Mouse (Mus musculus) midbrain, embryonic 13.5 days (tissue): ENCODE measurements around the gene Krt73. TPM values are rescaled to one million over a fixed set of nuclear protein-coding genes. Genes with fewer than 3 reads are reported as not detected.

Experiments used
- ATAC-seq: fragments of 200-750 bp; cut with Nextera tagmentation; 2 replicates; pipeline ENCODE4 v1.8.0; 2017; ENCODE audit warnings: mild to moderate bottlenecking, moderate TSS enrichment, moderate library complexity
- H3K27ac ChIP-seq: fragments of 300-500 bp; sonication (generic); 2 replicates; pipeline ENCODE4 v1.5.1; 2015; ENCODE audit warnings: inconsistent platforms, mild to moderate bottlenecking, moderate library complexity
- H3K27me3 ChIP-seq: fragments of 300-500 bp; sonication (generic); 2 replicates; pipeline ENCODE4 v1.6.1; 2015; ENCODE audit warnings: mild to moderate bottlenecking, inconsistent platforms
- H3K36me3 ChIP-seq: fragments of 300-500 bp; sonication (generic); 2 replicates; pipeline ENCODE4 v1.6.1; 2015; ENCODE audit warnings: mild to moderate bottlenecking, inconsistent platforms
- H3K4me1 ChIP-seq: fragments of 300-500 bp; sonication (generic); replicated peaks from 2 replicates; pipeline ENCODE4 v1.6.1; 2015; ENCODE audit warnings: inconsistent platforms
- H3K4me2 ChIP-seq: fragments of 300-500 bp; sonication (generic); replicated peaks from 2 replicates; pipeline ENCODE4 v1.6.1; 2015; ENCODE audit warnings: moderate library complexity, mild to moderate bottlenecking, inconsistent platforms
- H3K4me3 ChIP-seq: fragments of 300-500 bp; sonication (generic); replicated peaks from 2 replicates; pipeline ENCODE4 v1.5.1; 2015; ENCODE audit warnings: mild to moderate bottlenecking, inconsistent platforms
- H3K9ac ChIP-seq: fragments of 300-500 bp; sonication (generic); replicated peaks from 2 replicates; pipeline ENCODE4 v1.6.1; 2015; ENCODE audit warnings: mild to moderate bottlenecking, inconsistent platforms
- H3K9me3 ChIP-seq: fragments of 300-500 bp; sonication (generic); 2 replicates; pipeline ENCODE4 v1.6.1; 2016; ENCODE audit warnings: mild to moderate bottlenecking, inconsistent platforms
- WGBS: fragments of 180-500 bp; shearing (Covaris S2); methylation state at CpG from one replicate; pipeline ENCODE4 v1.1.7; 2015; 5-methylcytosine and 5-hydroxymethylcytosine counted together
- polyA plus RNA-seq: library from polyadenylated mRNA; unstranded; fragments of >200 nt; fragmentation: Nextera tagmentation; extraction: Ambion mirVana; gene quantifications from 2 replicates; pipeline ENCODE4 v1.2.1, GENCODE M21; 2015

Gene Krt73
- polyA plus RNA-seq = 0.50 and 1.0 TPM in 2 replicates

GRCm38 (mm10) chr15:101802296-101802835, at the start of gene Krt73:
Gene Krt73, minus strand, starts transcription at chr15:101802346.
- H3K9ac ChIP-seq = no peak within 1 kb of the TSS
- H3K4me3 ChIP-seq = no peak within 1 kb of the TSS
- H3K36me3 ChIP-seq = no peaks in the 10 kb centered on the region
- peak; percentile 37; the same call in 1 of the 2 replicates for ATAC-seq
- H3K27ac ChIP-seq = peak within 1 kb of the TSS; percentile 67
- 65% methylated on average over 6 of the region's 6 CpGs for WGBS
- H3K4me1 ChIP-seq = peaks cover 23% of the 10 kb centered on the region
- H3K27me3 ChIP-seq = no peaks in the 10 kb centered on the region
- no peaks in the 10 kb centered on the region for H3K9me3 ChIP-seq
- no peak within 1 kb of the TSS for H3K4me2 ChIP-seq

GRCm38 (mm10) chr15:101850694-101851093, 48.5 kb upstream of the Krt73 start, which contains the start of gene Krt1:
Gene Krt1, minus strand, starts transcription at chr15:101850794.
- no peak for ATAC-seq
- peaks cover 9% of the 10 kb centered on the region for H3K4me1 ChIP-seq
- no peak within 1 kb of the TSS for H3K27ac ChIP-seq
- no peaks in the 10 kb centered on the region for H3K9me3 ChIP-seq
- H3K36me3 ChIP-seq = no peaks in the 10 kb centered on the region
- no peak within 1 kb of the TSS for H3K9ac ChIP-seq
- H3K4me2 ChIP-seq = no peak within 1 kb of the TSS
- H3K4me3 ChIP-seq = no peak within 1 kb of the TSS
- peaks cover 9% of the 10 kb centered on the region; the same call in 1 of the 2 replicates for H3K27me3 ChIP-seq
- WGBS = 81% methylated on average over 6 of the region's 6 CpGs

GRCm38 (mm10) chr15:101845971-101846403, 43.8 kb upstream of the Krt73 start:
- under 1% methylated on average over 37 of the region's 37 CpGs for WGBS
- H3K4me3 ChIP-seq = peak overlapping the region; percentile 50
- H3K27me3 ChIP-seq = peaks cover 15% of the 10 kb centered on the region
- H3K27ac ChIP-seq = peak overlapping the region; percentile 81
- H3K4me2 ChIP-seq = peak overlapping the region; percentile 64
- peaks cover 10% of the 10 kb centered on the region for H3K4me1 ChIP-seq
- H3K9me3 ChIP-seq = no peaks in the 10 kb centered on the region
- H3K36me3 ChIP-seq = no peaks in the 10 kb centered on the region
- ATAC-seq = peak; percentile 88
- peak overlapping the region; percentile 77 for H3K9ac ChIP-seq

- H3K27ac ChIP-seq = no peak overlapping the region
- no peak for ATAC-seq
- no peak overlapping the region for H3K4me2 ChIP-seq
- no peak overlapping the region for H3K9ac ChIP-seq
- peaks cover 8% of the 10 kb centered on the region for H3K27me3 ChIP-seq
- no peak overlapping the region for H3K4me3 ChIP-seq
- no peaks in the 10 kb centered on the region for H3K9me3 ChIP-seq
- peaks cover 10% of the 10 kb centered on the region for H3K4me1 ChIP-seq
- WGBS = 59% methylated on average over 9 of the region's 9 CpGs
- no peaks in the 10 kb centered on the region for H3K36me3 ChIP-seq
These were observed 41.0 kb upstream of the Krt73 start for GRCm38 (mm10) chr15:101843192-101843591.

- no peaks in the 10 kb centered on the region for H3K27me3 ChIP-seq
- no peaks in the 10 kb centered on the region for H3K4me1 ChIP-seq
- no peak for ATAC-seq
- no peaks in the 10 kb centered on the region for H3K9me3 ChIP-seq
- H3K4me3 ChIP-seq = no peak overlapping the region
- no peaks in the 10 kb centered on the region for H3K36me3 ChIP-seq
- 69% methylated on average over 5 of the region's 5 CpGs for WGBS
- H3K9ac ChIP-seq = no peak overlapping the region
- no peak overlapping the region for H3K4me2 ChIP-seq
- H3K27ac ChIP-seq = no peak overlapping the region
These were observed 32.7 kb upstream of the Krt73 start for GRCm38 (mm10) chr15:101834784-101835328.

- no peaks in the 10 kb centered on the region for H3K27me3 ChIP-seq
- no peak overlapping the region for H3K4me3 ChIP-seq
- 64% methylated on average over 6 of the region's 6 CpGs for WGBS
- no peaks in the 10 kb centered on the region for H3K36me3 ChIP-seq
- ATAC-seq = no peak
- H3K4me2 ChIP-seq = no peak overlapping the region
- no peak overlapping the region for H3K9ac ChIP-seq
- no peaks in the 10 kb centered on the region for H3K4me1 ChIP-seq
- H3K27ac ChIP-seq = no peak overlapping the region
- no peaks in the 10 kb centered on the region for H3K9me3 ChIP-seq
These were observed 31.0 kb upstream of the Krt73 start for GRCm38 (mm10) chr15:101833131-101833530.

GRCm38 (mm10) chr15:101829441-101829840, 27.3 kb upstream of the Krt73 start:
- Histone ChIP-seq H3K4me3 (no peak overlapping the region), H3K4me1 (no peaks in the 10 kb centered on the region), H3K27ac (no peak overlapping the region), H3K9me3 (no peaks in the 10 kb centered on the region), H3K4me2 (no peak overlapping the region), H3K27me3 (no peaks in the 10 kb centered on the region), H3K9ac (no peak overlapping the region), H3K36me3 (no peaks in the 10 kb centered on the region)
- ATAC-seq = no peak
- 62% methylated on average over 5 of the region's 5 CpGs for WGBS

GRCm38 (mm10) chr15:101821786-101822185, 19.6 kb upstream of the Krt73 start:
- H3K9me3 ChIP-seq = no peaks in the 10 kb centered on the region
- ATAC-seq = no peak
- no peaks in the 10 kb centered on the region for H3K36me3 ChIP-seq
- H3K4me3 ChIP-seq = no peak overlapping the region
- H3K9ac ChIP-seq = no peak overlapping the region
- no peak overlapping the region for H3K4me2 ChIP-seq
- H3K4me1 ChIP-seq = no peaks in the 10 kb centered on the region
- H3K27ac ChIP-seq = no peak overlapping the region
- no peaks in the 10 kb centered on the region for H3K27me3 ChIP-seq
- 38% methylated on average over 3 of the region's 3 CpGs for WGBS

GRCm38 (mm10) chr15:101817875-101818274, 15.7 kb upstream of the Krt73 start, which contains the start of gene Krt2:
Gene Krt2, minus strand, starts transcription at chr15:101818169.
- no peaks in the 10 kb centered on the region; the same call in 1 of the 2 replicates for H3K27me3 ChIP-seq
- 88% methylated on average over 16 of the region's 16 CpGs for WGBS
- no peak within 1 kb of the TSS for H3K4me2 ChIP-seq
- no peak within 1 kb of the TSS for H3K9ac ChIP-seq
- H3K27ac ChIP-seq = no peak within 1 kb of the TSS
- no peaks in the 10 kb centered on the region for H3K4me1 ChIP-seq
- H3K9me3 ChIP-seq = no peaks in the 10 kb centered on the region
- ATAC-seq = no peak
- H3K36me3 ChIP-seq = no peaks in the 10 kb centered on the region
- H3K4me3 ChIP-seq = no peak within 1 kb of the TSS

- no peaks in the 10 kb centered on the region for H3K9me3 ChIP-seq
- H3K36me3 ChIP-seq = no peaks in the 10 kb centered on the region
- no peak overlapping the region for H3K4me2 ChIP-seq
- peak overlapping the region; percentile 67 for H3K27ac ChIP-seq
- H3K4me1 ChIP-seq = peaks cover 23% of the 10 kb centered on the region
- ATAC-seq = peak; percentile 83
- H3K27me3 ChIP-seq = no peaks in the 10 kb centered on the region
- H3K4me3 ChIP-seq = no peak overlapping the region
- 61% methylated on average over 11 of the region's 11 CpGs for WGBS
- H3K9ac ChIP-seq = no peak overlapping the region
These were observed 1.1 kb upstream of the Krt73 start for GRCm38 (mm10) chr15:101803052-101803822.

GRCm38 (mm10) chr15:101790867-101791266, 11.3 kb downstream of the Krt73 start:
- Histone ChIP-seq H3K27me3 (no peaks in the 10 kb centered on the region), H3K9me3 (no peaks in the 10 kb centered on the region), H3K9ac (no peak overlapping the region), H3K36me3 (no peaks in the 10 kb centered on the region), H3K4me2 (no peak overlapping the region), H3K27ac (peak overlapping the region; percentile 44; the same call in 1 of the 2 replicates), H3K4me3 (no peak overlapping the region), H3K4me1 (peaks cover 16% of the 10 kb centered on the region; the same call in 1 of the 2 replicates)
- no peak for ATAC-seq
- WGBS = 20% methylated on average over 3 of the region's 3 CpGs

- H3K4me3 ChIP-seq = no peak within 1 kb of the TSS
- ATAC-seq = no peak
- H3K4me1 ChIP-seq = peaks cover 16% of the 10 kb centered on the region; the same call in 1 of the 2 replicates
- 91% methylated on average over 18 of the region's 18 CpGs for WGBS
- H3K4me2 ChIP-seq = no peak within 1 kb of the TSS
- no peaks in the 10 kb centered on the region for H3K36me3 ChIP-seq
- H3K27ac ChIP-seq = no peak within 1 kb of the TSS
- H3K9ac ChIP-seq = no peak within 1 kb of the TSS
- no peaks in the 10 kb centered on the region for H3K27me3 ChIP-seq
- no peaks in the 10 kb centered on the region for H3K9me3 ChIP-seq
These were observed 15.8 kb downstream of the Krt73 start, which contains the start of gene Krt72 for GRCm38 (mm10) chr15:101786360-101786759. Gene Krt72, minus strand, starts transcription at chr15:101786460.
